8 mouse cellular contexts compared by ENCODE assay signal in the genomic region with DNA sequence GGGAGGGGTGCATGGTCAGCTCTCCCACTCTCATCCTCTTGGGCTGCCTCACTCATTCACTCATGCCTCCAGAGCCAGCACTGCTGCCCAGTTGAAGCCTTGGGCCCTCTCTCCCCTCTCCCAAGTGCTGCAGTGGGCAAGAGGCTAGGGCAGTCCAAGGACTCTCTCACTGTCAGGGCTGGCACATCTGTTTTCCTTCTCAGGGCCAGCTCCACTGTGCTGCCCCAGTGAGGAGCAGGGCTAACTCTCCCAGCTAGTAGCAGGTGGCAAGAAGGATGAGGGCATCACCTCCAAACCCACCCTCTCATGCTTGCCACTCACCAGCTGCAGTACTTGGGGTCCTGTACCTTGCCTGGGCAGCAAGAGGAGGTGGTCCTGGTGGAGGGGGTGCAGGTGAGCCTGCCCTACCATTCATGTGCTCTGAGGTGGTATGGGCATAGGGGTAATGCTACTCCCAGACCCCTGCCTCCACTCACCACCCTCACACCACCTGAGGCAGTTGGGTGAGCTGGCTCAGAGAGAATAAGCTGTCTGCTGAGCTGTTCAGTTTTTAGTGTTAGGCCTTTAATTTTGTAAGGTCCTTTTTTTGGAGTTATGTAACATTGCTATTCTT. TPM values are rescaled to one million over a fixed set of nuclear protein-coding genes. Genes with fewer than 3 reads are reported as not detected.
DNase-seq lines count a peak whose midpoint lies in the region; ATAC-seq and TF ChIP-seq lines count a peak whose summit lies in the region.
"Had no signal": no experiment of that assay in that cellular context is flagged by ENCODE, and none has a peak within 500 bp of the region (broad histone marks: within the 10 kb centered on the region; RNA-seq: fewer than 3 reads in every experiment).

No protein-coding gene starts in this region.

- no peak for TF ChIP-seq EP300 in heart, postnatal 0 days (IDR thresholded peaks at IDR 0.05; ENCODE audit: low read depth)
- TF ChIP-seq EP300 in liver, postnatal 0 days (IDR thresholded peaks at IDR 0.05; ENCODE audit: low read depth): no peak

- H3K9ac ChIP-seq in heart, postnatal 0 days (replicated peaks; ENCODE audit: low read depth, low read length): no peak overlapping the region
- H3K9ac ChIP-seq in liver, postnatal 0 days (replicated peaks): no peak overlapping the region

- H3K9me3 ChIP-seq in heart, postnatal 0 days (replicated peaks; ENCODE audit: control insufficient read depth, low read length): no peaks in the 10 kb centered on the region
- no peaks in the 10 kb centered on the region for H3K9me3 ChIP-seq in liver, postnatal 0 days (ENCODE audit: low read length)

- DNase-seq in heart, postnatal 0 days (ENCODE audit: low spot score): no peak
- no peak for DNase-seq in heart, postnatal 4 days
- peak; percentile 23 for DNase-seq in MN1 (ENCODE audit: low spot score)
- DNase-seq in adrenal gland, postnatal 36 days: peak; percentile 13 to 35
- DNase-seq in liver, postnatal 0 days: no peak
- DNase-seq in thymus, postnatal 0 days (ENCODE audit: low spot score): no peak
- no peak for DNase-seq in left cerebral cortex, postnatal 4 days
- DNase-seq: kidney, adult 18-20 months had no signal

- no peak for TF ChIP-seq CTCF in heart, postnatal 0 days (IDR thresholded peaks at IDR 0.05; ENCODE audit: low read depth)
- TF ChIP-seq CTCF in liver, postnatal 0 days (IDR thresholded peaks at IDR 0.05; ENCODE audit: low read depth): no peak

- ATAC-seq in heart, postnatal 0 days (ENCODE audit: insufficient read depth, low read depth): peak; percentile 24; the same call in 1 of the 2 replicates
- ATAC-seq in liver, postnatal 0 days: peak; percentile 24; the same call in 1 of the 2 replicates

- no peak overlapping the region for H3K4me3 ChIP-seq in heart, postnatal 0 days (ENCODE audit: low read depth, low read length)
- H3K4me3 ChIP-seq in liver, postnatal 0 days (ENCODE audit: low read depth, low read length): no peak overlapping the region

- no peaks in the 10 kb centered on the region for H3K36me3 ChIP-seq in heart, postnatal 0 days (replicated peaks; ENCODE audit: control insufficient read depth, insufficient read depth, low read length)
- H3K36me3 ChIP-seq in liver, postnatal 0 days (replicated peaks; ENCODE audit: insufficient read depth, low read length): no peaks in the 10 kb centered on the region; the same call in 1 of the 2 replicates

- H3K4me2 ChIP-seq in heart, postnatal 0 days (ENCODE audit: low read depth, low read length): no peak overlapping the region
- no peak overlapping the region for H3K4me2 ChIP-seq in liver, postnatal 0 days (ENCODE audit: low read depth, low read length)

- intact Hi-C loops in left cerebral cortex, postnatal 4 days (cut with DNase I): no loop called here

- no peaks in the 10 kb centered on the region for H3K27me3 ChIP-seq in heart, postnatal 0 days (ENCODE audit: control insufficient read depth, insufficient read depth, low read length)
- no peaks in the 10 kb centered on the region for H3K27me3 ChIP-seq in liver, postnatal 0 days (ENCODE audit: insufficient read depth, low read length)

- H3K27ac ChIP-seq in heart, postnatal 0 days (ENCODE audit: low read depth): no peak overlapping the region
- 0 out of 2 replicates have a peak overlapping the region, but pooled peaks have one; percentile 44 for H3K27ac ChIP-seq in liver, postnatal 0 days (ENCODE audit: low read depth)

- H3K4me1 ChIP-seq in heart, postnatal 0 days (ENCODE audit: control insufficient read depth, insufficient read depth): peaks cover 26% of the 10 kb centered on the region
- H3K4me1 ChIP-seq in liver, postnatal 0 days (ENCODE audit: insufficient read depth): peaks cover 17% of the 10 kb centered on the region

RNA-seq across cellular contexts. Expression of a gene that starts 10.5 kb away (rescaled TPM):
- total RNA-seq in heart, postnatal 0 days (2014; rRNA removed; ENCODE audit: low replicate concordance): 85.6 and 113 TPM in 2 replicates
- 63.9 and 72.6 TPM in 2 replicates for polyA plus RNA-seq in heart, postnatal 0 days (2015; fragmentation: Nextera tagmentation; extraction: Ambion mirVana)
- total RNA-seq in heart, postnatal 4 days (2021): 100 to 1,000 TPM; 135 to 145 TPM
- 100 to 1,000 TPM in 1 of 2 experiments, 10 to 100 TPM in 1; 92.7 to 101 TPM for total RNA-seq in adrenal gland, postnatal 36 days (2021)
- 26.0 and 29.4 TPM in 2 replicates for polyA plus RNA-seq in liver, postnatal 0 days (2015; fragmentation: Nextera tagmentation; extraction: Ambion mirVana)
- polyA plus RNA-seq in thymus, postnatal 0 days (2015; fragmentation: Nextera tagmentation; extraction: Ambion mirVana): 54.9 and 65.4 TPM in 2 replicates
- total RNA-seq in left cerebral cortex, postnatal 4 days (2021): 100 to 1,000 TPM; 133 to 142 TPM

RNA-seq across cellular contexts. Expression of a gene that starts 46.1 kb away (rescaled TPM):
- 556 and 596 TPM in 2 replicates for total RNA-seq in heart, postnatal 0 days (2014; rRNA removed; ENCODE audit: low replicate concordance)
- polyA plus RNA-seq in heart, postnatal 0 days (2015; fragmentation: Nextera tagmentation; extraction: Ambion mirVana): 620 and 652 TPM in 2 replicates
- total RNA-seq in heart, postnatal 4 days (2021): 100 to 1,000 TPM; 538 to 543 TPM
- total RNA-seq in adrenal gland, postnatal 36 days (2021): 100 to 1,000 TPM; 365 to 412 TPM
- polyA plus RNA-seq in liver, postnatal 0 days (2015; fragmentation: Nextera tagmentation; extraction: Ambion mirVana): 196 and 199 TPM in 2 replicates
- 224 and 230 TPM in 2 replicates for polyA plus RNA-seq in thymus, postnatal 0 days (2015; fragmentation: Nextera tagmentation; extraction: Ambion mirVana)
- total RNA-seq in left cerebral cortex, postnatal 4 days (2021): 100 to 1,000 TPM; 158 to 162 TPM

RNA-seq across cellular contexts. Expression of a gene that starts 46.1 kb away (rescaled TPM):
- total RNA-seq in heart, postnatal 0 days (2014; rRNA removed; ENCODE audit: low replicate concordance): 19.5 and 28.3 TPM in 2 replicates
- 16.4 and 17.8 TPM in 2 replicates for polyA plus RNA-seq in heart, postnatal 0 days (2015; fragmentation: Nextera tagmentation; extraction: Ambion mirVana)
- total RNA-seq in heart, postnatal 4 days (2021): 10 to 100 TPM; 18.2 to 18.8 TPM
- 10 to 100 TPM; 32.4 to 37.5 TPM for total RNA-seq in adrenal gland, postnatal 36 days (2021)
- polyA plus RNA-seq in liver, postnatal 0 days (2015; fragmentation: Nextera tagmentation; extraction: Ambion mirVana): 8.7 and 9.8 TPM in 2 replicates
- 30.8 and 31.8 TPM in 2 replicates for polyA plus RNA-seq in thymus, postnatal 0 days (2015; fragmentation: Nextera tagmentation; extraction: Ambion mirVana)
- total RNA-seq in left cerebral cortex, postnatal 4 days (2021): 10 to 100 TPM; 37.5 to 43.6 TPM

Comparison
In these comparisons a context has a peak if more than half of its experiments do, and no peak if none do; other contexts are left out.
1. DNase-seq: peak in MN1 (single experiment) and adrenal gland, postnatal 36 days (2 of 2); none in heart, postnatal 0 days (single experiment), heart, postnatal 4 days (single experiment), liver, postnatal 0 days (single experiment), thymus, postnatal 0 days (single experiment) and left cerebral cortex, postnatal 4 days (single experiment).